Mouse (Mus musculus) A20 (cell line): Measurements from ENCODE around the gene Tmcc2.
A peak's percentile ranks its signal among the peaks of the same experiment; 100 is the strongest.

Experiments used
- DNase-seq: peaks from one replicate; pipeline ENCODE4 v3.0.0-alpha.2; 2011; ENCODE audit warnings: low read depth, low spot score

Tmcc2 gene

DNA sequence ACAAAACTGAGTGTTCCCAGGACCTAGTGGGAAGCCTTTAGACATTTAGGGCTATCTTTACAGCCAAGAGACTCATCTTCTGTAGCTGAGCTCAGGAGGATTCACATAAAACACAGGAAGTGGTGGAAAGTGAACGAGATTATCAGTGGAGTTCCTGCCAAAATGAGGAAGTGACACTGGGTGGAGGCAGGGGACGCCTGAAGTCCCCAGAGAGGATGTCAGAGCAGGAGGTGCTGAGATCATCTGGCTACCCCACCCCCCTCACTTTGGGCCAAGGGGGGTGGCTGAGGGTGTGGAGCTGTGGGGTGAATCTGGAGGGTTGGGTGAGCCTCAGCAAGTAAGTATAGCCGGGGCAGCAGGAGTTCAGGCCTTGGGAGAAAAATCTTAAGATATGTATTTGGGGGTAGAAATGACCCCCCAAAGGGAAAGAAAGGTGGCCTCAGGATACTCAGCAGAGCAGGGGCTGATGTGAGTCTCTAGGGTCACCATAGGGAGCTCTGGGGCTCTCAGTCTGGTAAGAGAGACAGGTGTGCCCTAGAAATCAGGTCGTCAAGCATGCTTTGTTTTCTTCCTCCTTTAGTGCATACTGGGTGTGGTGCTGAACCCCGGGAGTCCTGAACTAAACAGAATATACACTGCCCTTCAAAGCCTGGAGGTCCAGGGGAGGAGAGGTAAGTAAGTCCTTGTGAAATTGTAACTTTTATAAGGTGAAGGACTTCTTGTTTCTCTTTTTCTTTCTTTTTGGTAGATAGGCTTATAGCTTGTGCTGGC is 49.2 kb downstream of the Tmcc2 start:
- peak; percentile 96 for DNase-seq

- no peak for DNase-seq
Measured at GRCm38 (mm10) chr1:132338027-132338660, 52.9 kb downstream of the Tmcc2 start.

GRCm38 (mm10) chr1:132336921-132337320 is 54.2 kb downstream of the Tmcc2 start:
- no peak for DNase-seq

DNA sequence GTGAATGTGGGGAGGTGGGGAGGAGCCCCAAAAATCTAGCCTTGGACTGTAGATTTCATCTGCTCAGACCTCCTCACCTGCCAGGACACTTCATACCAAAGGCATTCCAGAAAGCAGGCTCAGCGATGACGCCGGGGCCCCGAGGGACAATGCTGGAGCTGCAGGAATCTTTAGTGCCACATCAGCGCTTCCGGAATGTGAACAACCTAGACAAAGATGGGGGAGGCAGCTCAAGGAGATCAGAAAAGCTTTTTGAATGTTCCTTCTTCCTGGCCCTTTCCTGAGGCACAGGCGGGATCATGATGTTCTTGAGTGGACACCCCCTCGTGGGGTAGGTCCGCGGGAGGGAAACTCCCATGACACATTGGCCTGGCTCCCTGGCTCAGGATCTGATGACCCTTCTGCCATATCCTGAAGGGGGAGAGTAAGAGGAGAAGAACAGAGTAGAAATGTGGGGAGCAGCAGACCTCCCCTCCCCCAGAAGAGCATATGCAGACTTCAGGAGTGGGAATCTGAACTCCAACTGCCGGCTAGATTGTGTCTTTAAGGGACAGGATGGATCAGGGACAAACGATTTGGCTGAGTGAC is 55.6 kb downstream of the Tmcc2 start:
- no peak for DNase-seq

DNA sequence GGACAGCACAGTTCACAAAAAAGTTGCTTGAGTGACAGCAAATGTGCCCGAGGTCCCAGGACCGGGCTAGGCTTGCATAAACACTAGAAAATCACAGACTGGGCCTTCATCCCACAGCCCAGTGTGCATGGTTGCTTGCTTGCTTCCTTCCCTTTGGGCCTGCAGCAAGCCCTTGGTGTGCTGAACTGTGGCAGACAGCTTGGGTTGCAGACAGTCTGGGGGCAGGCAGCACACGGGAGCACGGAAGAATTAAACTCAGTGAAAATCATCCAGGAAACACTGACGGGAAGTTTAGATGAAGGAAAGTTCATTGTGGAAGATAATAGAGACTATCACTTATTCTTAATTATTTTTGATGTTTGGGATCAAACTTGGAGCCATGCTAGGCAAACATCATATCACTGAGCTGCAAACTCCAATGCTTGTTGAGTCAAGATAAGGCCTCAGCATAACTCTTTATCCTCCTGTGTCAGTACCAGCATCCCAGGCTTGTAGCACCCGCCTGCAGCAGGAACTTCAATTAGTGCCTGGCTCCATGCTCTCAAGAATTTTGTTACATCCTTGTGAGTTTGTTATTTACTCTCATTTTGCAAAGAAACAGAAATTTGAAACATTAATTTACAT is 56.8 kb downstream of the Tmcc2 start:
- DNase-seq, result no peak

- no peak for DNase-seq
Measured at GRCm38 (mm10) chr1:132333675-132334141, 57.4 kb downstream of the Tmcc2 start.

- DNase-seq, result no peak
Measured at GRCm38 (mm10) chr1:132333201-132333600, 57.9 kb downstream of the Tmcc2 start.

GRCm38 (mm10) chr1:132331283-132331682 is 59.8 kb downstream of the Tmcc2 start:
- no peak for DNase-seq

GRCm38 (mm10) chr1:132330397-132330796 is 60.7 kb downstream of the Tmcc2 start:
- DNase-seq, result no peak

GRCm38 (mm10) chr1:132329656-132330055 is 61.4 kb downstream of the Tmcc2 start:
- no peak for DNase-seq

DNA sequence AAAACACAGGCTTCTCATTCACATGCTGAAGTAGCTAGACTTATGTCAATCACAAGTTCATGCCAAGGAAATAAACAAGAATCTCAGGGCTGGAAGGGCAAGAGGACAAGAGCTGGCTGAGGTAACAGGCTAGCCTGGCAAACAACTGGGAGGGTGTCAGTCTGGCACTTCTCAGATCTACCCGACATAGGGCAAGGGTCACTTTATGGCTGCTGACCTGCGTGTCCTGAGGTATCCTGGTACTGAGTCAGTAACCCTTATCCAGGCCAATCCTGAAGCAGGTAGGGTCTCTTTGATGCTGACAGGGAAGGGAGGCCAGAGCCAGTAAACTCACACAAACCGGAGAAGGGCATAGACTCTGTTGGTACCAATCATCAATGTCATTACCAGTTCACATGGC is 62.5 kb downstream of the Tmcc2 start:
- DNase-seq, result no peak

- DNase-seq, result no peak
Measured at GRCm38 (mm10) chr1:132327477-132327876, 63.6 kb downstream of the Tmcc2 start.

GRCm38 (mm10) chr1:132326777-132327176 is 64.3 kb downstream of the Tmcc2 start:
- no peak for DNase-seq

DNA sequence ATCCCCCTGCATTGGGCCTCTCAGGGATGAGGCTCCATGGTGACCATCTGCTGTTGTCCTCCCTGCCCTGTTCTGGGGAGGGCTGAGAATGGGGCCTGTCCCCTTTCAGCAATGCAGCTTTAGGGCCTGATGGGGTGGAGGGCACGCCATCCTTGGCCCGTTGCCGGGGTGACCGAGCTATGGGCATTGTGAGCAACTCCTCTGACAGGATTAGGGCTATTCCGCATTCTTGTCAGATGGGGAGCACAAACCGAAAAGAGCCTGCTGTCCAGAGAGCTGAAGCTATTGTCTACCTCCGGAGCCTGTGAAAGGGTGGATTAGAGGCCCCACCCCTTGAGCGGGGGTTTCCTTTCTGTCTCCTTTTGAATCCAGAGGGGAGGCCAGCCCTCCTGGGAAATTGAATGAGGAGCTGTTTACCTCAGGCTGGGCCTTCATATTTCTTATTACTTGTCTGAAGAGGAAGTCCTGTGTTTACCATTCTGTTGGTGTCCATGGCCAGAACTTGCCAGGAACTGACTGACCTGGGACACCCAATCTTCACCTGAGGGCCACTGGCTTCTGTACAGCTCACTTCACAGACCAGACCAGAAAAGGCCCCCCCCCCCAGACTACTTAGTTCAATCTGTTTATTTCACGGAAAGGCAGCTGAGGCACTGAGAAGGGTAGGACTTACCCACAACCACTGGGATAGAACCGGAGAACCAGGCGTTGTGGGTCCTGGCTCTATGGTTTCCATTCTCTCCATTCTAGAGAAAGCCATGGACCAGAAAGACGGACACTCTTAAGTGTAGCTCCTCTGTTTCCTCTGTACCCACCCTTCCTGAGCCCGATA is 68.2 kb downstream of the Tmcc2 start:
- no peak for DNase-seq

DNA sequence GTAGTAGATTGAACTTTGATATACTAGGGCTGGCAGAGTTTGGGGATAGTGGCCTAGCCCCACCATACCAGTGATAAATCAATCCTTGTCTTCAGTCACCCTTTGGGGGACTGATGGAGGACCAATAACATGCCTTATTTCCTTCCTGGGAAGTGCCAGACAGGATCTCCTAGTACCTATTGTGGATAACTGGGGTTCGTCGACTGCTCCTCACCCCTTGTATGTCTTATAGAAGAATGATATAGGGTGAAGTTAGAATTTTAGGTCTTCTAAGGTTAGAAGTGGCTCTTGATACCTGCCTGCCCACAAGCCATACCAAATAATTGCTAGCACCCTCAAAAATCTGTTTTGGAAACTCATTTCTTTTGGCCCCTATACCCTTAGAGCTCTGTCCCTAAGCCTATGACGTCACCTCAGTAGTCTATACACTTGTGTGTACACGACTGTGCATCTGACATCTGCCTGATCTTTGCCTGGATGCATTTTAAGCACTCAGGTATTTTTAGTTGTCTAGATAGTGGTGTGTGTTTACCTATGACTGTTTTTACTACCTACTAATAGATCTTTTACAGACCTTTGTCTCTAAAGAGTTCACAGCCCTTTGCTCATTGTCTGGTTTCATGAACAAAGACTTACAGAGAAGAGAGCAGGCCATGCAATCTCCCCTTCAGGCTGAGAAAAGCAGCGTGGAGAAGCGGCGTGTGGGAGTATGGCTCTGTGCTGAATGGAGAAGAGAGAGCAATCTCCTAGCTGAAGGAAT is 69.1 kb downstream of the Tmcc2 start:
- no peak for DNase-seq

- DNase-seq, result no peak
Measured at GRCm38 (mm10) chr1:132319242-132319641, 71.8 kb downstream of the Tmcc2 start.

GRCm38 (mm10) chr1:132317894-132318863 is 72.9 kb downstream of the Tmcc2 start:
- DNase-seq, result no peak

GRCm38 (mm10) chr1:132317413-132317812 is 73.7 kb downstream of the Tmcc2 start:
- DNase-seq, result peak; percentile 37

- DNase-seq, result peak; percentile 79
Measured at GRCm38 (mm10) chr1:132316625-132316994, 74.5 kb downstream of the Tmcc2 start.
